Mouse (Mus musculus): ENCODE measurements around the gene Fam129b. TPM values are rescaled to one million over a fixed set of nuclear protein-coding genes. Genes with fewer than 3 reads are reported as not detected.

The Fam129b gene
- polyA plus RNA-seq, 1 experiment from 2014 or later: 56.2 TPM

DNA sequence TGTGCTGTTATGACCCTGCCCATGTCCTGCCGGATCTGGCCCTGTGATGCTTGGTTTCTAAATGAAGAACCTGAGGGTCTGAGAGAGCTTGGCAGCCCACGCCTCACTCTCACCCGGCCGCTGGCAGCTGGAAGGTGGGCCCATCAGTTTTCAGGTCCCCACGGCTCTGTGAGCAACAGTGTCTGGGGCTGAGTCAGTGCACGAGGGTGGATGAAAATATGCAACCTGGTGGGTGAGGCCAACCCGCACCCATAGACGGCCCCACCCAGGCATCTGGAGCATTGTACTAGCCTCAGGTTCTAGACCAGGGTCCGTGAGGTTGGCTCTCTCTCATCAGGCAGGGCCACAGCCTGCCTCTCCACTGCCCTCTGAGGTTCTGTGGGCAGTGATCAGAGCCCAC lies 26.2 kb downstream of the Fam129b start:
- H3K4me3 ChIP-seq (ENCODE audit: low read length): no peak overlapping the region
- H3K4me1 ChIP-seq (ENCODE audit: insufficient read depth, low read length): peaks cover 33% of the 10 kb centered on the region
- H3K36me3 ChIP-seq (ENCODE audit: insufficient read depth, low read length): peaks cover 3% of the 10 kb centered on the region; the same call in 1 of the 2 replicates
- H3K9me3 ChIP-seq (ENCODE audit: low read length): no peaks in the 10 kb centered on the region
- no peak overlapping the region for H3K9ac ChIP-seq (replicated peaks; ENCODE audit: low read length)
- no peak overlapping the region for H3K27ac ChIP-seq (ENCODE audit: low read length)
- ATAC-seq (ENCODE audit: low FRiP score, low TSS enrichment): no peak
- WGBS: 81% methylated on average over 9 of the region's 9 CpGs
- no peaks in the 10 kb centered on the region for H3K27me3 ChIP-seq (ENCODE audit: insufficient read depth, low read length)
- H3K4me2 ChIP-seq (replicated peaks; ENCODE audit: low read depth, low read length): no peak overlapping the region

DNA sequence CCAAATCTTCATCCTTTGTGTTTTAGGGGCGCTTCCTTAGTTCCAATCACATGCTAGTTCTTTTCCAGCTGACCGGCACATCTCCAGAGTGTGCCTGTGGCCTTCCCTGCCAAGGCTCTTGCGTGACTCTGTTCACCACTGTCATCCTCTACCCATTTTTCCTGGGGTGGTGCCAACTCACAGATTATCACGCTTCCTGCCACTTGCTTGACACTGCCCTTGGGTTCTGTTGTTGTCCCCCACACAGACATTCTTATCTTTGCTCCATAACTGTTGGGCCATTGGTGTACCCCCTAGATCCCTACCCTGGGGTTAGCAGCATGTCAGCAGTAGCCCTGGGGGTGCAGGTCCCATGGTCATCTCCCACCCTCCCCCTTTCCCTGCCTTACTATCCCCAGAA lies 27.6 kb downstream of the Fam129b start:
- 92% methylated on average over 4 of the region's 4 CpGs for WGBS
- no peak overlapping the region for H3K9ac ChIP-seq (replicated peaks; ENCODE audit: low read length)
- H3K4me2 ChIP-seq (replicated peaks; ENCODE audit: low read depth, low read length): no peak overlapping the region
- no peak overlapping the region for H3K27ac ChIP-seq (ENCODE audit: low read length)
- H3K9me3 ChIP-seq (ENCODE audit: low read length): no peaks in the 10 kb centered on the region
- peaks cover 3% of the 10 kb centered on the region; the same call in 1 of the 2 replicates for H3K36me3 ChIP-seq (ENCODE audit: insufficient read depth, low read length)
- no peak for ATAC-seq (ENCODE audit: low FRiP score, low TSS enrichment)
- H3K27me3 ChIP-seq (ENCODE audit: insufficient read depth, low read length): no peaks in the 10 kb centered on the region
- peaks cover 34% of the 10 kb centered on the region for H3K4me1 ChIP-seq (ENCODE audit: insufficient read depth, low read length)
- no peak overlapping the region for H3K4me3 ChIP-seq (ENCODE audit: low read length)

DNA sequence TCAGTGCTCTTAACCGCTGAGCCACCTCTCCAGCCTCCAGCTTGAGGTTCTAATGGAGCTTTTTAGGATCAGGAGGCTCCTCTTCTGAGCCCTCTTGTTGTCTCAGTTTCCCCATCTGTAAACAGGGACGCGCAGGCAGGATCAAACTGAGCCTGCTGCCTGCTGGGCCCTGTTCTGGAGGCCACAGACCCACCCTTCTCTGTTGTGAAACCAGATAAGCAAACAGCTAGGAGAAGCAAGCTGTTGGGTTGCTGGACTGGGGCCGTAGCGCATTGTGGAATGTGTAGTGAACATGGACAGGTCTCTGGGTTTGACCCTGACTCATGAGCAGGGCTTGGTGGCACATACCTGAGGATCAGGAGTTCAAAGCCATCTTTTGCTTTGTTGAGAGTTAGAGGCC lies 28.7 kb downstream of the Fam129b start:
- WGBS: 85% methylated on average over 5 of the region's 5 CpGs
- no peaks in the 10 kb centered on the region for H3K9me3 ChIP-seq (ENCODE audit: low read length)
- peaks cover 3% of the 10 kb centered on the region; the same call in 1 of the 2 replicates for H3K36me3 ChIP-seq (ENCODE audit: insufficient read depth, low read length)
- no peak overlapping the region for H3K4me3 ChIP-seq (ENCODE audit: low read length)
- no peaks in the 10 kb centered on the region for H3K27me3 ChIP-seq (ENCODE audit: insufficient read depth, low read length)
- no peak overlapping the region for H3K4me2 ChIP-seq (replicated peaks; ENCODE audit: low read depth, low read length)
- no peak overlapping the region for H3K27ac ChIP-seq (ENCODE audit: low read length)
- H3K4me1 ChIP-seq (ENCODE audit: insufficient read depth, low read length): peaks cover 35% of the 10 kb centered on the region
- no peak overlapping the region for H3K9ac ChIP-seq (replicated peaks; ENCODE audit: low read length)
- ATAC-seq (ENCODE audit: low FRiP score, low TSS enrichment): no peak

DNA sequence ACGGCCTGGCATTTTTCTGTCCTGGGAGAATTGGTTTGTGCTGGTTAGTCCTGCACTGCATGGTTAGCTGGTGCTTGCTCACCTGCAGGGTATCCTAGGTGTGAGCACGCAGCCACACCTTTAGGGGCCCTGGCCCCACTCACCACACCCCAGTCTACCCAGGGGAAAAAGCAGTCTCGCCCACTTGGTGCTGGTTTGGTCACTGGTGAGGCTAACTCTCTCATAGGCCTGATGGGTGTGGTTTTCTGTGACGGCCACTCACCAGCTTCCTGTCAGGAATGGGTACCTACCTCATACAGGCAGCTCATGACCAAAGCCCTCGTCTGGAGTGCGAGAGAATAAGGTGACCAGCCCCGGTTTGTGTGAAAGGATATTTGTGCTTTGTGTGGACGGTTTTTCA lies 29.4 kb downstream of the Fam129b start:
- Histone ChIP-seq H3K9me3 (ENCODE audit: low read length) (no peaks in the 10 kb centered on the region), H3K36me3 (ENCODE audit: insufficient read depth, low read length) (peaks cover 8% of the 10 kb centered on the region), H3K27me3 (ENCODE audit: insufficient read depth, low read length) (no peaks in the 10 kb centered on the region), H3K4me3 (ENCODE audit: low read length) (no peak overlapping the region), H3K27ac (ENCODE audit: low read length) (no peak overlapping the region), H3K9ac (replicated peaks; ENCODE audit: low read length) (no peak overlapping the region), H3K4me2 (replicated peaks; ENCODE audit: low read depth, low read length) (no peak overlapping the region), H3K4me1 (ENCODE audit: insufficient read depth, low read length) (peaks cover 35% of the 10 kb centered on the region)
- 86% methylated on average over 8 of the region's 8 CpGs for WGBS
- no peak for ATAC-seq (ENCODE audit: low FRiP score, low TSS enrichment)

DNA sequence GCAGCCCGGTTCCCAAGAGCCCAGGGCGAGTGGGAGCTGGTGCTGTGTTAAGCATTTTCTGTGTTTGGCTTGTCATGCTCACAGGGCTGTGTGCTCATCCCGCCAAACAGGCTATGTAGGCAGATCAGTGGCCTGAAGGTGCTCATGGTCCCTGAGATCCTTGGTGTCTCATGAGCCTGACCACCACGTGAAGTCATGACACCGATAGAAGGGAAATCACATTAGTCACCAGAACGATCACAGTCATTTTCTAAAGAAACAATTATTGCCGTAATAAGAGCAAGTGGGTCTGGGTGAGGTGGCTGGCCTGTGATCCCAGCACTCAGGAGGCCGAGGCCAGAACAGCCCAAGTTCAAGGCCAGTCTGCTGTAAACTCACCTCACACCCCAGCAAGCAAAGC lies 31.5 kb downstream of the Fam129b start:
- peak overlapping the region; percentile 90 for H3K27ac ChIP-seq (ENCODE audit: low read length)
- H3K36me3 ChIP-seq (ENCODE audit: insufficient read depth, low read length): peaks cover 21% of the 10 kb centered on the region
- ATAC-seq (ENCODE audit: low FRiP score, low TSS enrichment): no peak
- H3K9ac ChIP-seq (replicated peaks; ENCODE audit: low read length): peak overlapping the region; percentile 44; the same call in 1 of the 2 replicates
- peaks cover 35% of the 10 kb centered on the region for H3K4me1 ChIP-seq (ENCODE audit: insufficient read depth, low read length)
- H3K4me3 ChIP-seq (ENCODE audit: low read length): no peak overlapping the region
- H3K4me2 ChIP-seq (replicated peaks; ENCODE audit: low read depth, low read length): no peak overlapping the region
- no peaks in the 10 kb centered on the region for H3K9me3 ChIP-seq (ENCODE audit: low read length)
- H3K27me3 ChIP-seq (ENCODE audit: insufficient read depth, low read length): no peaks in the 10 kb centered on the region
- 39% methylated on average over 8 of the region's 8 CpGs for whole genome bisulfite sequencing

DNA sequence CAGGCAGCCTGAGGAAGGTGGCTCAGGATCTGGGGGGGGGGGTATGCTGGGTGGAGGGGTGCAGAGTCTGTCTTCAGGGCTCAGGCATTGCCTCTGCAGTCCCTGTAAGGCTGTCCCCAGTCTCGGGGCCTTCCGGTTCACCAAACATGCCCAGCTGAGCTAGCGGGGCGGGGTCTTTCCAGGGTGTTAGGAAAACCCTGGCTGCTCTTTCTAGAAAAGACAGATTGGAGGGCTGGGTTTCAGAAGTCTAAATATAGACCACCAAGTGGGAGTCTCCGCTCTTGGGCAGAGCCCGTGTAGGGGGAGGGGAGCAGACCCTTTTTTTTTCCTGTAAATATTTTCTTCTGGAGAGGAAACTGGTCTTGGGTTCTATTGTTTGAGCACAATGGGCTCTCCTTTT lies 32.4 kb downstream of the Fam129b start:
- 5% methylated on average over 6 of the region's 6 CpGs for WGBS
- peak; percentile 65 for ATAC-seq (ENCODE audit: low FRiP score, low TSS enrichment)

DNA sequence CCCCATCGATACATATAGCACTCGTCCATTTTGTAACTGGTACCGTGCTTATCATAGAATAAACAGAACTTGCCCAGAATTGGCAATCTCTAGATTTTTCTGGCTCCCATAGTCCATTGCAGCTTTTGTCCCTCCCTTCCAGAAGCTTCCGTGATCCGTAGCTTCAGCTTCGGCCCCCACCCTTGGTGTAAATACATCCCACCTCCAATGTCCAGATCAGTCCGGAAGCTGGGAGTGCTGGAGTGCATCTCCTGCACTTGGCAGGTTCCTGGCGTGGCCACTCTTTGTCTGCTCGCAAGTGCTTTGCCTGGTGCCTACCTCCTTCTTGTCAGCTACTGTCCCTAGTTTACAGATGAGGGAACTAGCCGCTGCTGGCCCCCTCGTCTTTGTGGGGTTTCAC lies 32.9 kb downstream of the Fam129b start:
- Histone ChIP-seq H3K27me3 (ENCODE audit: insufficient read depth, low read length) (no peaks in the 10 kb centered on the region), H3K4me2 (replicated peaks; ENCODE audit: low read depth, low read length) (peak overlapping the region; percentile 21), H3K9me3 (ENCODE audit: low read length) (no peaks in the 10 kb centered on the region), H3K4me3 (ENCODE audit: low read length) (no peak overlapping the region), H3K27ac (ENCODE audit: low read length) (peak overlapping the region; percentile 90), H3K36me3 (ENCODE audit: insufficient read depth, low read length) (peaks cover 21% of the 10 kb centered on the region), H3K9ac (replicated peaks; ENCODE audit: low read length) (peak overlapping the region; percentile 44), H3K4me1 (ENCODE audit: insufficient read depth, low read length) (peaks cover 38% of the 10 kb centered on the region)
- peak; percentile 5; the same call in 1 of the 2 replicates for ATAC-seq (ENCODE audit: low FRiP score, low TSS enrichment)
- 41% methylated on average over 11 of the region's 11 CpGs for WGBS

More for the DNA sequence above, 32.4 kb downstream of the Fam129b start:
- no peak overlapping the region for H3K4me3 ChIP-seq (ENCODE audit: low read length)
- H3K36me3 ChIP-seq (ENCODE audit: insufficient read depth, low read length): peaks cover 21% of the 10 kb centered on the region
- H3K9ac ChIP-seq (replicated peaks; ENCODE audit: low read length): peak overlapping the region; percentile 44
- no peaks in the 10 kb centered on the region for H3K27me3 ChIP-seq (ENCODE audit: insufficient read depth, low read length)
- peak overlapping the region; percentile 21 for H3K4me2 ChIP-seq (replicated peaks; ENCODE audit: low read depth, low read length)
- H3K27ac ChIP-seq (ENCODE audit: low read length): peak overlapping the region; percentile 90
- H3K4me1 ChIP-seq (ENCODE audit: insufficient read depth, low read length): peaks cover 35% of the 10 kb centered on the region
- H3K9me3 ChIP-seq (ENCODE audit: low read length): no peaks in the 10 kb centered on the region

DNA sequence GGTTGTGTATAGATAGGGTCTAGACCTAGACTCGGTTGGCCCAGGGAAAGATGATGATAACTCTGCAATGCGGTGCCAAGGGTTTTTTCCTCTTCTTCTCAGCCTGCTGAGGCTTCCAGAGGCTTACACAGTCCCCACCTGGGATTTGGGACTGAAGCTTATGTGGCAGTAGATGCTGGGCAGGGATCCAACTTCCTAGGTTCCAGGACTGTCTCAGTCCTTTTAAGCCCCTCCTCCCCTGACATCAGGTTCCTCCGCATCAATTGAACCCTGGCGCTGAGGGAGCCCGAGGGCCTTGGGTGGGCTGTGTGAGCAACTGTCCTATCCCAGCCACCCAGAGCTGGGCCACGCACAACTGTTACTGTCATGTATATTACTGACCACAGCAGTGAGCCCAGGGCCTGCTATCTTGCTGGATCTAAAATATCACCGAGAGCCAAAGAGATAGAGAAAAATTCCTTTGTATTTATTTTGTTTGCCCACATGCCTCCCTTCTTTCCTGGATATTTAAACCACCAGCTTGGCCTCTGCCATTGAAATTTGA lies 35.8 kb downstream of the Fam129b start:
- H3K36me3 ChIP-seq (ENCODE audit: insufficient read depth, low read length): peaks cover 26% of the 10 kb centered on the region
- no peak overlapping the region for H3K27ac ChIP-seq (ENCODE audit: low read length)
- H3K4me3 ChIP-seq (ENCODE audit: low read length): no peak overlapping the region
- WGBS: 84% methylated on average over 7 of the region's 7 CpGs
- H3K27me3 ChIP-seq (ENCODE audit: insufficient read depth, low read length): no peaks in the 10 kb centered on the region
- H3K9ac ChIP-seq (replicated peaks; ENCODE audit: low read length): no peak overlapping the region
- no peak overlapping the region for H3K4me2 ChIP-seq (replicated peaks; ENCODE audit: low read depth, low read length)
- peaks cover 42% of the 10 kb centered on the region for H3K4me1 ChIP-seq (ENCODE audit: insufficient read depth, low read length)
- H3K9me3 ChIP-seq (ENCODE audit: low read length): no peaks in the 10 kb centered on the region
- ATAC-seq (ENCODE audit: low FRiP score, low TSS enrichment): no peak

DNA sequence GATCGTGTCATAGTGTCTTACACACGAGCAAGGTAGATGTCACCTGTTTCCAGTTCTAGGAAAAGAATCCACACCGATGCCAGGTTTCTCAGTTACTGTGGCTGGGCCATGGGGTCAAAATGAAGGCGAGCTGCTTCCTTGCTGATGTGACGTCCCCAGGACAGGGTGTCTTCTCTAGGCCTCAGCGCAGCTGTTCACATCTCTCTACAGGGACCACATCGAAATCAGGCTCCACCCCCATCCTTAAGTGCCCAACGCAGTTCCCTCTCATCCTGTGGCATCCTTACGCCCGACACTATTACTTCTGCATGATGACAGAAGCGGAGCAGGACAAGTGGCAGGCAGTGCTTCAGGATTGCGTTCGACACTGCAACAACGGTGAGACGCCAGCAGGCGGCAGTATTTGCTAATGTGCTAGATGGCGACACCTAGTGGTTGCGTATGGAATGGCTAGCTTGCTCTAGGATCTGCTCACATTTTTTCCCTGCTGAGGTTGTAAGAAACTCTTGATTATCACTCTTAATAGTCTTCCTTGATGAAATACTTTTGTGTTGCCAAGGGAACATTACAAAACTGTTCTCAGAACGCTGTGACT lies 36.4 kb downstream of the Fam129b start:
- ATAC-seq (ENCODE audit: low FRiP score, low TSS enrichment): no peak
- Histone ChIP-seq H3K27me3 (ENCODE audit: insufficient read depth, low read length) (no peaks in the 10 kb centered on the region), H3K27ac (ENCODE audit: low read length) (no peak overlapping the region), H3K4me3 (ENCODE audit: low read length) (no peak overlapping the region), H3K36me3 (ENCODE audit: insufficient read depth, low read length) (peaks cover 26% of the 10 kb centered on the region), H3K4me2 (replicated peaks; ENCODE audit: low read depth, low read length) (no peak overlapping the region), H3K9me3 (ENCODE audit: low read length) (no peaks in the 10 kb centered on the region), H3K4me1 (ENCODE audit: insufficient read depth, low read length) (peaks cover 36% of the 10 kb centered on the region), H3K9ac (replicated peaks; ENCODE audit: low read length) (no peak overlapping the region)
- WGBS: 29% methylated on average over 19 of the region's 19 CpGs

DNA sequence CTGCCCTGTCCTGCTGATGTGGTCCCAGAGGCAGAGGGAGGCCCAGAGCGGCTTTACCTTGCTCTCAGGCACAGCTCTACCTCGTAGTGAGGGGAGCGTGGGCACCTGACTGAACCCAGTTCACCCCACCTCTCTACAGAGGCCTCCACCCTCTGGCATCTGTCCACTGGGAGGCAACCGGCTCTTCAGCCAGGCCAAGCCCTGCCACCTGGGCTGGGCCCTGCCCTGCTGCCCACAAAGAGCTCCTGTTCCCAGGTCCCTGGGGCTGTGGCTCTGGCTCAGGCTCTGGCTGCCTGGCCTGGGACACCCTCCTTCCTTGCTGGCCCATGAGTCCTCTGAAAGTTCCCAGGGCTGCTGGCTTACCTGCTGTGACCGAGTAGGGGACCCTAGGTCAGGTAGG lies 38.4 kb downstream of the Fam129b start:
- peak overlapping the region; percentile 58 for H3K9ac ChIP-seq (replicated peaks; ENCODE audit: low read length)
- peak overlapping the region; percentile 85 for H3K27ac ChIP-seq (ENCODE audit: low read length)
- 57% methylated on average over 5 of the region's 5 CpGs for WGBS
- no peaks in the 10 kb centered on the region for H3K27me3 ChIP-seq (ENCODE audit: insufficient read depth, low read length)
- peaks cover 16% of the 10 kb centered on the region for H3K4me1 ChIP-seq (ENCODE audit: insufficient read depth, low read length)
- H3K4me2 ChIP-seq (replicated peaks; ENCODE audit: low read depth, low read length): no peak overlapping the region
- peaks cover 32% of the 10 kb centered on the region for H3K36me3 ChIP-seq (ENCODE audit: insufficient read depth, low read length)
- H3K9me3 ChIP-seq (ENCODE audit: low read length): no peaks in the 10 kb centered on the region
- peak; percentile 7 for ATAC-seq (ENCODE audit: low FRiP score, low TSS enrichment)
- no peak overlapping the region for H3K4me3 ChIP-seq (ENCODE audit: low read length)

Measured in kidney, embryonic 16.5 days (tissue).